Mouse (Mus musculus): ENCODE data around the gene Nol10. TPM values are rescaled to one million over a fixed set of nuclear protein-coding genes. Genes with fewer than 3 reads are reported as not detected.

The Nol10 gene
- polyA plus RNA-seq, 1 experiment from 2014 or later, result 7.4 TPM

DNA sequence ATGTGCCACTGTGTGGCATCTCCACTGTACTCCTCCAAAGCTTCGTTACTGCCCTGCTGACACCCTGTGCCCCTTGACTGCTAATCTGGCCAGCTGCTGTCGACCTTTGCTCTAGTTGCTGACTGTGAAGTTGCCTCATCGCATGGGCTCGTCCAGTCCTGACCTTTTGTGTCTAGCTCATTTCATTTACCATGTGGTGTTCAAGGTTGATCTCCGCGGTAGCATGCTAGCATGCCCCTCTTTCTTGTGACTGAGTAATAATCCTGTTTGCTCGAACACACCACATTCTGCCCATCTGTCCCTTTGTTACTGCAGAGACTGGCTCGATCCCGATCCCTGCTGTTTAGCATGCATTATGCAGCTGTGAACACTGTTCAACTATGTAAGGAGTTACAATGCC is 93.2 kb downstream of the Nol10 start:
- Histone ChIP-seq H3K4me1 (ENCODE audit: insufficient read depth, low read depth, low read length) (no peaks in the 10 kb centered on the region), H3K4me3 (ENCODE audit: low read depth, low read length) (no peak overlapping the region), H3K27me3 (replicated peaks; ENCODE audit: insufficient read depth, low read length) (no peaks in the 10 kb centered on the region), H3K36me3 (ENCODE audit: insufficient read depth, low read length) (no peaks in the 10 kb centered on the region), H3K4me2 (replicated peaks; ENCODE audit: low read depth, low read length) (no peak overlapping the region), H3K9me3 (ENCODE audit: low read length) (no peaks in the 10 kb centered on the region), H3K9ac (replicated peaks; ENCODE audit: low read depth) (no peak overlapping the region), H3K27ac (ENCODE audit: low read length) (no peak overlapping the region)
- DNase-seq (ENCODE audit: low spot score) (no peak), ATAC-seq (no peak)
- no peak for TF ChIP-seq EP300 (IDR thresholded peaks at IDR 0.05)
- TF ChIP-seq CTCF (IDR thresholded peaks at IDR 0.05), result no peak
- 69% methylated on average over 9 of the region's 9 CpGs for WGBS

DNA sequence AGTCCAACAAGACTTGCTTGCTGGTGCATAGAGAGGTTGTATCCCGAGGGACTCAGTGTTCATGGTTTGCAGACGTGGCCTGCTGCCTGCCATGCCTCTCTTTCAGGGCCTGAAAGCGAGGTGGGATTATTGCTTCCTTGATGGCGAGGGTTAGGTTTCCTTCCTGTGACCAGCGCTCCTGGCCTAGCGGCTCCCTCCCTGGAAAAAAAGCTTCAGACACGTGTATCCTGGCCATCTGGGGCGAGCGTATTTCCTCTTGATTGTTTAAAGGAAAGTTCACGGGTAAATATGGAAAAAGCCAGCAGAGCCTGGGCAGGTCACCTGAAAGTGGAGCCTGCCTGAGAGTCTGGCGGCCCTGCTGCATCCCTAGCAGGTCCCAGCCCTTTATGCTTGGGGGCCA is 96.1 kb downstream of the Nol10 start:
- Histone ChIP-seq H3K27me3 (replicated peaks; ENCODE audit: insufficient read depth, low read length) (no peaks in the 10 kb centered on the region), H3K27ac (ENCODE audit: low read length) (no peak overlapping the region), H3K9ac (replicated peaks; ENCODE audit: low read depth) (no peak overlapping the region), H3K4me2 (replicated peaks; ENCODE audit: low read depth, low read length) (no peak overlapping the region), H3K4me3 (ENCODE audit: low read depth, low read length) (no peak overlapping the region), H3K9me3 (ENCODE audit: low read length) (no peaks in the 10 kb centered on the region), H3K4me1 (ENCODE audit: insufficient read depth, low read depth, low read length) (no peaks in the 10 kb centered on the region), H3K36me3 (ENCODE audit: insufficient read depth, low read length) (no peaks in the 10 kb centered on the region)
- DNase-seq (ENCODE audit: low spot score) (peak; percentile 36), ATAC-seq (peak; percentile 53)
- TF ChIP-seq EP300 (IDR thresholded peaks at IDR 0.05) (peak; percentile 64), CTCF (IDR thresholded peaks at IDR 0.05) (no peak)
- WGBS, result 51% methylated on average over 11 of the region's 11 CpGs

DNA sequence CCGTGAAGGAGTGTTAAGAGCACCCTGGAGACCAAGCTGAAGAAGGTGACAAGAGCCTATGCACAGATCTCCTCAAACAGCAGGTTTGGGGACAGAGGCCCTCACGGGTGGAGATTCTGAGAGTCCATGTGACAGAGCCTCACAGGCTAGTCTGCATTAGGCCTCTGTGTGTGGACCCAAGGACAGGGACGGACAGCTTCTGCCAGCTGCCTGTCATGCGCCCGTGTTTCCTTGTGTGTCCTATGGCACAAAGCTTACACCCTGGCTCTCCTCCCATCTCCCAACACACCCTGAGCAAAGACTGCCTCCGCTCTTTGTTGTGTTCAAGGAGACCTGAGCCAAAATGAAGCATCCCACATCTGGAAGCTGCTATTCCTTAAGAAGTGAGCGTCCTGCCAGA is 97.0 kb downstream of the Nol10 start:
- H3K27me3 ChIP-seq (replicated peaks; ENCODE audit: insufficient read depth, low read length), result no peaks in the 10 kb centered on the region
- H3K4me1 ChIP-seq (ENCODE audit: insufficient read depth, low read depth, low read length), result no peaks in the 10 kb centered on the region
- no peaks in the 10 kb centered on the region for H3K9me3 ChIP-seq (ENCODE audit: low read length)
- no peak for DNase-seq (ENCODE audit: low spot score)
- no peak overlapping the region for H3K27ac ChIP-seq (ENCODE audit: low read length)
- H3K36me3 ChIP-seq (ENCODE audit: insufficient read depth, low read length), result no peaks in the 10 kb centered on the region
- no peak overlapping the region for H3K4me3 ChIP-seq (ENCODE audit: low read depth, low read length)
- ATAC-seq, result peak; percentile 28; the same call in 1 of the 2 replicates
- H3K4me2 ChIP-seq (replicated peaks; ENCODE audit: low read depth, low read length), result no peak overlapping the region
- TF ChIP-seq EP300 (IDR thresholded peaks at IDR 0.05) (no peak), CTCF (IDR thresholded peaks at IDR 0.05) (no peak)
- 80% methylated on average over 7 of the region's 7 CpGs for WGBS
- H3K9ac ChIP-seq (replicated peaks; ENCODE audit: low read depth), result no peak overlapping the region

DNA sequence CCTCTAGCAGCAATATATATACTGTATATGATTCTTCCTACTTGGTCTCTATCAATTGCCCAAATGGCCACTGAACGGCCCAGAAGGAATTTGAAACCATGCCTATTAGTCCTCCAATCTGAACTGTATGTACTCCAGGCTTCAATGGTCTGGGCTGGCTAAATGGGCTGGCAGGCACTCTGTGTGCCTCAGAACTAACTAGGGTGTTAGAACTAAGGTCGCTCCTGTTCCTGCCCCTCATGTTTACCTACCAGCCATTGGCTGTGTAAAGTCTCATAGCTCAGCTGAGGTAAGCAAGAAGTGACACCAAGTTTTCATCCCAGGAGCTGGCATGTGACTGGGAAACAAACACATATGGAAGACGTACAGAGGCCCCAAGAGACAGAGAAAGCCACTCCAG is 100.5 kb downstream of the Nol10 start:
- ATAC-seq (no peak), DNase-seq (ENCODE audit: low spot score) (no peak)
- WGBS, result 53% methylated on average over 3 of the region's 3 CpGs
- H3K4me3 ChIP-seq (ENCODE audit: low read depth, low read length), result no peak overlapping the region
- H3K9me3 ChIP-seq (ENCODE audit: low read length), result no peaks in the 10 kb centered on the region
- H3K4me2 ChIP-seq (replicated peaks; ENCODE audit: low read depth, low read length), result no peak overlapping the region
- H3K27ac ChIP-seq (ENCODE audit: low read length), result no peak overlapping the region
- no peak for TF ChIP-seq EP300 (IDR thresholded peaks at IDR 0.05)
- no peak for TF ChIP-seq CTCF (IDR thresholded peaks at IDR 0.05)
- H3K9ac ChIP-seq (replicated peaks; ENCODE audit: low read depth), result no peak overlapping the region
- no peaks in the 10 kb centered on the region for H3K4me1 ChIP-seq (ENCODE audit: insufficient read depth, low read depth, low read length)
- H3K27me3 ChIP-seq (replicated peaks; ENCODE audit: insufficient read depth, low read length), result no peaks in the 10 kb centered on the region
- no peaks in the 10 kb centered on the region for H3K36me3 ChIP-seq (ENCODE audit: insufficient read depth, low read length)

DNA sequence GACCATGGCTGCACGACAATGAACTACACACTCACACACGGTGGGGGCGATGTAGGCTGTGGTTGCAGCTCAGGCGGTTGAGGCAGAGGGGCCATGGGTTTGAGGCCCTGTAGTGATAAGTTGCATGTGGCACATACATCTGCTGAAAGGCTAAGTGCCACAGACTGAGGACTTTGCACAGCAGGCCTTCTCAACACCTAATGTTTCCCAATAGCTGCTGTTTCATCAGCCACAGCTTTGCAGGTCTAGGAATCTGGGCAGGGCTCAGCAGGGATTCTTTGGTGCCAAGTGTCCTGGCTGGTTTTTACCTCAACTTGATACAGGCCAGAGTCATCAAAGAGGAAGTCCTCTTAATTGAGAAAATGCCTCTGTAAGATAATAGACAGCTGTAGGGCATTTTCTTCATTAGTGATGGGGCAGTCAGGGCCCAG is 101.4 kb downstream of the Nol10 start:
- no peak for TF ChIP-seq EP300 (IDR thresholded peaks at IDR 0.05)
- TF ChIP-seq CTCF (IDR thresholded peaks at IDR 0.05), result no peak
- Histone ChIP-seq H3K9ac (replicated peaks; ENCODE audit: low read depth) (no peak overlapping the region), H3K27ac (ENCODE audit: low read length) (no peak overlapping the region), H3K4me2 (replicated peaks; ENCODE audit: low read depth, low read length) (no peak overlapping the region), H3K4me1 (ENCODE audit: insufficient read depth, low read depth, low read length) (no peaks in the 10 kb centered on the region), H3K36me3 (ENCODE audit: insufficient read depth, low read length) (no peaks in the 10 kb centered on the region), H3K27me3 (replicated peaks; ENCODE audit: insufficient read depth, low read length) (no peaks in the 10 kb centered on the region), H3K4me3 (ENCODE audit: low read depth, low read length) (no peak overlapping the region), H3K9me3 (ENCODE audit: low read length) (no peaks in the 10 kb centered on the region)
- ATAC-seq (no peak), DNase-seq (ENCODE audit: low spot score) (no peak)
- WGBS, result 87% methylated on average over 4 of the region's 4 CpGs

DNA sequence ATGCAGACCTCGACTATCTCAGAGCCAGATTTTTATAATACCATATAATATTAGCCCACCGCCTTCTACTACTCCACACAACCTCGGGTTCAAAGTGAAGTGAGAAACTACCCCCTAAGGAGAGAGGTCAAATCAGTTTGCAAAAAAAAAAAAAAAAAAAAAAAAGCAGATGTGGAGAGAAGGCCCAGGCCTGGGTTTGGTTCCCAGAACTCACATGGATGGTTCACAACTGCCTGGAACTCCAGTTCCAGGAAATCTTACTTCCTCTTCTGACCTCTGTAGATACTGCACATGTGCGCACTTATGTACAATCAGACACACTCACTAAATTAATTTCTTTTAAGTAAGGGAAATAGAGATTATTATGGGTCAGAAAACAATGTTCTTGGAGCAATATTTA is 102.2 kb downstream of the Nol10 start:
- WGBS, result 83% methylated on average over 4 of the region's 4 CpGs
- no peak overlapping the region for H3K27ac ChIP-seq (ENCODE audit: low read length)
- no peaks in the 10 kb centered on the region for H3K4me1 ChIP-seq (ENCODE audit: insufficient read depth, low read depth, low read length)
- H3K27me3 ChIP-seq (replicated peaks; ENCODE audit: insufficient read depth, low read length), result no peaks in the 10 kb centered on the region
- H3K9me3 ChIP-seq (ENCODE audit: low read length), result no peaks in the 10 kb centered on the region
- no peak overlapping the region for H3K4me2 ChIP-seq (replicated peaks; ENCODE audit: low read depth, low read length)
- no peak overlapping the region for H3K4me3 ChIP-seq (ENCODE audit: low read depth, low read length)
- H3K9ac ChIP-seq (replicated peaks; ENCODE audit: low read depth), result no peak overlapping the region
- DNase-seq (ENCODE audit: low spot score) (no peak), ATAC-seq (no peak)
- H3K36me3 ChIP-seq (ENCODE audit: insufficient read depth, low read length), result no peaks in the 10 kb centered on the region
- TF ChIP-seq CTCF (IDR thresholded peaks at IDR 0.05) (no peak), EP300 (IDR thresholded peaks at IDR 0.05) (no peak)

DNA sequence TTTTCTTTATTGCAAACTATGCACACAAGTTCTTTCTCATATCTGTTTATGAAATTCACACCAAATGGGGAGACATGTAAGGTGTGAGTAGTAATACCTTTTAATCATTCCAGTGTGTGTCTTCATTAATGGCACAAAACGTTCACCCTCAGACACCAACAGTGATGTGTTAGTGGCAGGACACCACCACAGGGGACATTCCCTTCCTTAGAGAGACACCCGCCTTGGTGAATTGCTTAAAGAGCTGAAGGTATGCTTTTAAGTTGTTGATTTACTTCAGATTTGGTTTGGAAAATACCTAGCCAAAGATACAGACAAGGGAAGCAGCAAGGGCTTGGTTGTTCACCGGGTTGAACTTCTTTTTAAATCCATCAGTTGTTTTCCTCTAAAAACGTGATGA is 102.7 kb downstream of the Nol10 start:
- DNase-seq (ENCODE audit: low spot score), result no peak
- WGBS, result 74% methylated on average over 4 of the region's 4 CpGs
- no peak overlapping the region for H3K9ac ChIP-seq (replicated peaks; ENCODE audit: low read depth)
- ATAC-seq, result no peak
- no peak overlapping the region for H3K4me2 ChIP-seq (replicated peaks; ENCODE audit: low read depth, low read length)
- no peak overlapping the region for H3K27ac ChIP-seq (ENCODE audit: low read length)
- H3K36me3 ChIP-seq (ENCODE audit: insufficient read depth, low read length), result no peaks in the 10 kb centered on the region
- H3K4me3 ChIP-seq (ENCODE audit: low read depth, low read length), result no peak overlapping the region
- H3K4me1 ChIP-seq (ENCODE audit: insufficient read depth, low read depth, low read length), result no peaks in the 10 kb centered on the region
- TF ChIP-seq CTCF (IDR thresholded peaks at IDR 0.05) (no peak), EP300 (IDR thresholded peaks at IDR 0.05) (no peak)
- no peaks in the 10 kb centered on the region for H3K9me3 ChIP-seq (ENCODE audit: low read length)
- H3K27me3 ChIP-seq (replicated peaks; ENCODE audit: insufficient read depth, low read length), result no peaks in the 10 kb centered on the region

Data from lung, postnatal 0 days (tissue).